Mouse (Mus musculus) forebrain, embryonic 11.5 days (tissue): Measurements from ENCODE around the gene Hoxd12. TPM values are rescaled to one million over a fixed set of nuclear protein-coding genes. Genes with fewer than 3 reads are reported as not detected.

Experiments
- ATAC-seq: fragments of 200-750 bp; cut with Nextera tagmentation; replicated peaks from 2 replicates; pipeline ENCODE4 v1.8.0; 2017; ENCODE audit warnings: moderate TSS enrichment; ENCODE audit not compliant: low FRiP score
- DNase-seq: peaks from one replicate; pipeline ENCODE4 v3.0.0-alpha.2; 2017; ENCODE audit warnings: low spot score
- H3K27ac ChIP-seq: fragments of 300-500 bp; sonication (generic); 2 replicates; pipeline ENCODE4 v1.5.1; 2014; ENCODE audit warnings: low read depth, low read length
- H3K27me3 ChIP-seq: fragments of 300-500 bp; sonication (generic); 2 replicates; pipeline ENCODE4 v1.6.1; 2014; ENCODE audit warnings: mild to moderate bottlenecking, low read length, mixed read lengths; ENCODE audit not compliant: control insufficient read depth, insufficient read depth
- H3K36me3 ChIP-seq: fragments of 300-500 bp; sonication (generic); 2 replicates; pipeline ENCODE4 v1.6.1; 2014; ENCODE audit warnings: mild to moderate bottlenecking, low read length, moderate library complexity, mixed read lengths; ENCODE audit not compliant: control insufficient read depth, insufficient read depth
- H3K4me1 ChIP-seq: fragments of 300-500 bp; sonication (generic); replicated peaks from 2 replicates; pipeline ENCODE4 v1.6.1; 2014; ENCODE audit warnings: low read length, mixed read lengths; ENCODE audit not compliant: control insufficient read depth, insufficient read depth
- H3K4me2 ChIP-seq: fragments of 300-500 bp; sonication (generic); 2 replicates; pipeline ENCODE4 v1.6.1; 2014; ENCODE audit warnings: low read depth, mild to moderate bottlenecking, low read length, moderate library complexity, mixed read lengths; ENCODE audit not compliant: severe bottlenecking
- H3K4me3 ChIP-seq: fragments of 300-500 bp; sonication (generic); 2 replicates; pipeline ENCODE4 v1.5.1; 2014; ENCODE audit warnings: low read depth, low read length
- H3K9ac ChIP-seq: fragments of 300-500 bp; sonication (generic); 2 replicates; pipeline ENCODE4 v1.6.1; 2014; ENCODE audit warnings: low read length
- H3K9me3 ChIP-seq: fragments of 300-500 bp; sonication (generic); 2 replicates; pipeline ENCODE4 v1.6.1; 2016; ENCODE audit warnings: low read length, mixed read lengths; ENCODE audit not compliant: control insufficient read depth
- WGBS: fragments of 180-500 bp; shearing (Covaris S2); extraction: QIAGEN DNeasy Blood & Tissue Kit; methylation state at CpG from one replicate; pipeline ENCODE4 v1.1.7; 2014; 5-methylcytosine and 5-hydroxymethylcytosine counted together
- polyA plus RNA-seq: library from polyadenylated mRNA; unstranded; fragments of >200 nt; fragmentation: Nextera tagmentation; extraction: Ambion mirVana; gene quantifications from 2 replicates; pipeline ENCODE4 v1.2.1, GENCODE M21; 2014

The Hoxd12 gene
- polyA plus RNA-seq, 1 experiment from 2014 or later: not detected

- 1% methylated on average over 26 of the region's 26 CpGs for WGBS
- H3K27me3 ChIP-seq: peaks cover 95% of the 10 kb centered on the region
- no peaks in the 10 kb centered on the region for H3K9me3 ChIP-seq
- peak; percentile 72 for ATAC-seq
- no peaks in the 10 kb centered on the region for H3K36me3 ChIP-seq
- peaks cover 5% of the 10 kb centered on the region for H3K4me1 ChIP-seq
- peak overlapping the region; percentile 10; the same call in 1 of the 2 replicates for H3K4me3 ChIP-seq
- no peak overlapping the region for H3K9ac ChIP-seq
- peak; percentile 93 for DNase-seq
- peak overlapping the region; percentile 45 for H3K4me2 ChIP-seq
- no peak overlapping the region for H3K27ac ChIP-seq
These were observed 40.9 kb downstream of the Hoxd12 start for GRCm38 (mm10) chr2:74715504-74716241.

GRCm38 (mm10) chr2:74720384-74720783 is 45.6 kb downstream of the Hoxd12 start:
- H3K27ac ChIP-seq: no peak overlapping the region
- ATAC-seq (no peak), DNase-seq (no peak)
- H3K27me3 ChIP-seq: peaks cover 99% of the 10 kb centered on the region
- no peak overlapping the region for H3K4me3 ChIP-seq
- 9% methylated on average over 2 of the region's 2 CpGs for WGBS
- H3K4me2 ChIP-seq: no peak overlapping the region
- no peaks in the 10 kb centered on the region for H3K9me3 ChIP-seq
- no peaks in the 10 kb centered on the region for H3K4me1 ChIP-seq
- no peaks in the 10 kb centered on the region for H3K36me3 ChIP-seq
- H3K9ac ChIP-seq: no peak overlapping the region

GRCm38 (mm10) chr2:74720955-74721491 is 46.2 kb downstream of the Hoxd12 start:
- no peak overlapping the region for H3K9ac ChIP-seq
- no peak for ATAC-seq
- no peak overlapping the region for H3K27ac ChIP-seq
- peaks cover 99% of the 10 kb centered on the region for H3K27me3 ChIP-seq
- 2% methylated on average over 5 of the region's 5 CpGs for WGBS
- no peaks in the 10 kb centered on the region for H3K36me3 ChIP-seq
- no peaks in the 10 kb centered on the region for H3K4me1 ChIP-seq
- no peak overlapping the region for H3K4me3 ChIP-seq
- no peak overlapping the region for H3K4me2 ChIP-seq
- H3K9me3 ChIP-seq: no peaks in the 10 kb centered on the region
- DNase-seq: no peak

GRCm38 (mm10) chr2:74721882-74722281 is 47.1 kb downstream of the Hoxd12 start:
- WGBS: 5% methylated on average over 6 of the region's 6 CpGs
- Histone ChIP-seq H3K4me1 (no peaks in the 10 kb centered on the region; the same call in 1 of the 2 replicates), H3K9ac (no peak overlapping the region), H3K9me3 (no peaks in the 10 kb centered on the region), H3K4me3 (no peak overlapping the region), H3K36me3 (no peaks in the 10 kb centered on the region), H3K4me2 (no peak overlapping the region), H3K27ac (no peak overlapping the region), H3K27me3 (peaks cover 99% of the 10 kb centered on the region)
- no peak for DNase-seq
- ATAC-seq: no peak

- Histone ChIP-seq H3K9ac (no peak overlapping the region), H3K27ac (no peak overlapping the region), H3K4me3 (no peak overlapping the region), H3K36me3 (no peaks in the 10 kb centered on the region), H3K4me2 (no peak overlapping the region), H3K4me1 (peaks cover 4% of the 10 kb centered on the region; the same call in 1 of the 2 replicates), H3K27me3 (peaks cover 99% of the 10 kb centered on the region), H3K9me3 (no peaks in the 10 kb centered on the region)
- WGBS: under 1% methylated on average over 8 of the region's 8 CpGs
- no peak for DNase-seq
- no peak for ATAC-seq
These were observed 48.1 kb downstream of the Hoxd12 start for GRCm38 (mm10) chr2:74722949-74723348.

- Histone ChIP-seq H3K27ac (no peak overlapping the region), H3K27me3 (peaks cover 100% of the 10 kb centered on the region), H3K4me2 (no peak overlapping the region), H3K9ac (no peak overlapping the region), H3K4me3 (no peak overlapping the region), H3K4me1 (peaks cover 4% of the 10 kb centered on the region; the same call in 1 of the 2 replicates), H3K36me3 (no peaks in the 10 kb centered on the region), H3K9me3 (no peaks in the 10 kb centered on the region)
- WGBS: 4% methylated on average over 7 of the region's 7 CpGs
- ATAC-seq: no peak
- no peak for DNase-seq
These were observed 49.6 kb downstream of the Hoxd12 start for GRCm38 (mm10) chr2:74724244-74725015.

- H3K27me3 ChIP-seq: peaks cover 98% of the 10 kb centered on the region
- no peak overlapping the region for H3K4me3 ChIP-seq
- H3K9me3 ChIP-seq: no peaks in the 10 kb centered on the region
- peak; percentile 56 for DNase-seq
- peaks cover 4% of the 10 kb centered on the region; the same call in 1 of the 2 replicates for H3K4me1 ChIP-seq
- no peak for ATAC-seq
- H3K27ac ChIP-seq: no peak overlapping the region
- no peak overlapping the region for H3K9ac ChIP-seq
- no peaks in the 10 kb centered on the region for H3K36me3 ChIP-seq
- no peak overlapping the region for H3K4me2 ChIP-seq
- under 1% methylated on average over 17 of the region's 17 CpGs for WGBS
These were observed 50.4 kb downstream of the Hoxd12 start for GRCm38 (mm10) chr2:74725171-74725570.

- WGBS: 2% methylated on average over 5 of the region's 5 CpGs
- Histone ChIP-seq H3K27me3 (peaks cover 98% of the 10 kb centered on the region), H3K4me1 (peaks cover 4% of the 10 kb centered on the region; the same call in 1 of the 2 replicates), H3K36me3 (no peaks in the 10 kb centered on the region), H3K9ac (no peak within 1 kb of the TSS), H3K4me2 (peak within 1 kb of the TSS; percentile 21; the same call in 1 of the 2 replicates), H3K4me3 (no peak within 1 kb of the TSS; the same call in 1 of the 2 replicates), H3K27ac (no peak within 1 kb of the TSS), H3K9me3 (no peaks in the 10 kb centered on the region)
- ATAC-seq (no peak), DNase-seq (no peak)
These were observed 51.7 kb downstream of the Hoxd12 start, which contains the start of gene Gm28230 for GRCm38 (mm10) chr2:74726551-74726950. Gene Gm28230, plus strand, starts transcription at chr2:74726728.
